18 mouse cellular contexts compared by ENCODE assay signal in the genomic region with DNA sequence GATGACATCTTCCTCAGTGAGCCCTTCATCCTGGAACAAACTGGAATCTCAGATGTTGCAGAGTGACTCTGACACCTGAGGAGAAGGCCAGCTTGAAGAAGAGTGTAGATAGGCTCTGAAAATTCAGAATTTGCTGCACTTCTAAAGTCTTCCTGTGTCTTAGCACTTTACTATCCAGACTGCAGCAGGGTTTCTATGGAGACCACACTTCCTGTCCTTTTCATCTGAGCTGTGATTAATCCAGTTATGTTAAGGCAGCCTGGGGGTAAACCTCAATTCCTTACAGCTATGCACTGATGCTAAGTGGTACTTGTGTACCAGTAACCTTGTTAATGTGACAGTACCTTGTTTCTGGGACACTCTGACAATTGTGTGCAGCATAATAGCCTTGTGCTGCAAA.
DNase-seq lines count a peak whose midpoint lies in the region; TF ChIP-seq lines count a peak whose summit lies in the region.
"Had no signal": no experiment of that assay in that cellular context is flagged by ENCODE, and none has a peak within 500 bp of the region (broad histone marks: within the 10 kb centered on the region; RNA-seq: fewer than 3 reads in every experiment).

No protein-coding gene starts in this region.

- no peak for DNase-seq in layer of hippocampus, adult 2 months (ENCODE audit: low spot score in 2 of 2)
- no peak for DNase-seq in layer of hippocampus, postnatal 14 days (ENCODE audit: low spot score in 2 of 2)
- DNase-seq in right cerebral cortex, adult 2 months (ENCODE audit: low spot score in 2 of 2), result peak; percentile 11 to 29
- DNase-seq in right cerebral cortex, postnatal 25 days, result no peak
- DNase-seq in brain, adult 2 months (ENCODE audit: low read depth, low spot score), result peak; percentile 66
- DNase-seq in ovary, adult 18-20 months (ENCODE audit: low spot score), result no peak
- no peak for DNase-seq in layer of hippocampus, postnatal 10 days (ENCODE audit: low spot score in 2 of 2)
- DNase-seq: adrenal gland, postnatal 10 days; cerebellum, postnatal 10 days; gastrocnemius, postnatal 25 days; kidney, adult 11 months; right cerebral cortex, adult 18-20 months had no signal

- no peak for TF ChIP-seq CTCF in layer of hippocampus, adult 2 months (conservative IDR thresholded peaks at IDR 0.05)

- peak overlapping the region; percentile 5; the same call in 1 of the 2 replicates for H3K27ac ChIP-seq in layer of hippocampus, adult 2 months
- H3K27ac ChIP-seq: embryonic facial prominence, embryonic 13.5 days; forebrain, embryonic 12.5 days; heart, embryonic 13.5 days; liver, embryonic 14.5 days; midbrain, embryonic 13.5 days; neural tube, embryonic 13.5 days had no signal

- H3K4me3 ChIP-seq in layer of hippocampus, adult 2 months, result no peak overlapping the region
- H3K4me3 ChIP-seq: embryonic facial prominence, embryonic 13.5 days; forebrain, embryonic 12.5 days; heart, embryonic 13.5 days; midbrain, embryonic 13.5 days; neural tube, embryonic 13.5 days had no signal

Comparison
In these comparisons a context has a peak if more than half of its experiments do, and no peak if none do; other contexts are left out.
1. DNase-seq: peak in right cerebral cortex, adult 2 months (2 of 2) and brain, adult 2 months (single experiment); none in layer of hippocampus, adult 2 months (0 of 2), layer of hippocampus, postnatal 14 days (0 of 2), right cerebral cortex, postnatal 25 days (single experiment), ovary, adult 18-20 months (single experiment) and layer of hippocampus, postnatal 10 days (0 of 2).